Mouse (Mus musculus) ES-E14 (cell line): ENCODE measurements around the gene Magi1. TPM values are rescaled to one million over a fixed set of nuclear protein-coding genes. Genes with fewer than 3 reads are reported as not detected.
A peak's percentile ranks its signal among the peaks of the same experiment; 100 is the strongest.

ENCODE experiments used
- DNase-seq: peaks from one replicate; pipeline ENCODE4 v3.0.0-alpha.2; 2013; ENCODE audit warnings: low read depth, low spot score
- H3K27ac ChIP-seq: 2 replicates; pipeline ENCODE4 v1.5.1; 2012; ENCODE audit warnings: low read depth, mild to moderate bottlenecking, low read length, moderate library complexity, mixed read lengths; ENCODE audit not compliant: poor library complexity, insufficient read depth, severe bottlenecking
- H3K36me3 ChIP-seq: 2 replicates; pipeline ENCODE4 v1.6.1; 2012; ENCODE audit warnings: mild to moderate bottlenecking, low read length, moderate library complexity, mixed read lengths; ENCODE audit not compliant: control insufficient read depth, poor library complexity, insufficient read depth, severe bottlenecking
- H3K4me1 ChIP-seq, 2 experiments: fragments of 150-350 bp in 1 of 2; sonication (generic) in 1 of 2; 2 replicates each; pipeline ENCODE4 v1.6.1; 2012; ENCODE audit warnings: low read length in 2 of 2, mild to moderate bottlenecking in 1 of 2, mixed read lengths in 1 of 2; ENCODE audit not compliant: control insufficient read depth in 2 of 2, insufficient read depth in 2 of 2, poor library complexity in 1 of 2
- H3K4me3 ChIP-seq, 2 experiments: fragments of 150-350 bp in 1 of 2; sonication (generic) in 1 of 2; 2 replicates each; pipeline ENCODE4 v1.5.1; 2012; ENCODE audit warnings: low read length in 2 of 2, low read depth in 1 of 2, mild to moderate bottlenecking in 1 of 2, mixed read lengths in 1 of 2; ENCODE audit not compliant: insufficient read depth in 1 of 2, poor library complexity in 1 of 2, severe bottlenecking in 1 of 2
- H3K9ac ChIP-seq: 2 replicates; pipeline ENCODE4 v1.6.1; 2012; ENCODE audit warnings: low read depth, mild to moderate bottlenecking, low read length, mixed read lengths; ENCODE audit not compliant: poor library complexity, insufficient read depth, severe bottlenecking
- H3K9me3 ChIP-seq: fragments of 150-350 bp; sonication (generic); 2 replicates; pipeline ENCODE4 v1.6.1; 2012; ENCODE audit warnings: low read depth, mild to moderate bottlenecking, low read length; ENCODE audit not compliant: control insufficient read depth, insufficient read depth
- CHD2 ChIP-seq: IDR thresholded peaks from 2 replicates; pipeline ENCODE4 v1.6.1; 2014; ENCODE audit warnings: mild to moderate bottlenecking, low read depth, low read length, inconsistent platforms
- HCFC1 ChIP-seq: IDR thresholded peaks from 2 replicates; pipeline ENCODE4 v1.6.1; 2012; ENCODE audit warnings: low read length, inconsistent platforms, borderline replicate concordance; ENCODE audit not compliant: insufficient read depth
- MAFK ChIP-seq: IDR thresholded peaks from 2 replicates; pipeline ENCODE4 v1.6.1; 2014; ENCODE audit warnings: mild to moderate bottlenecking, low read depth, low read length, inconsistent platforms; ENCODE audit not compliant: insufficient read depth
- ZC3H11A ChIP-seq: IDR thresholded peaks from 2 replicates; pipeline ENCODE4 v1.6.1; 2012; ENCODE audit warnings: low read depth, mild to moderate bottlenecking, inconsistent platforms, low read length, borderline replicate concordance
- ZNF384 ChIP-seq: IDR thresholded peaks from 2 replicates; pipeline ENCODE4 v1.6.1; 2012; ENCODE audit warnings: low read depth, low read length, inconsistent platforms
- in situ Hi-C, 2 experiments: fragments of 600-800 bp; cut with MboI; formaldehyde crosslinking; loops; one replicate each; pipeline ENCODE4 v1.15.1; 2025; ENCODE audit warnings: low sequenced_read_pairs in 2 of 2, inconsistent platforms in 1 of 2; ENCODE audit not compliant: unreplicated experiment in 2 of 2
- total RNA-seq: library from RNA; depleted of rRNA; stranded (reverse); fragments of 300-350 nt; gene quantifications from 2 replicates; pipeline ENCODE4 v1.2.3, GENCODE M21; 2012

Gene Magi1
- total RNA-seq, 1 experiment = 14.6 TPM

GRCm38 (mm10) chr6:94230918-94231317 is 52.8 kb downstream of the Magi1 start:
- TF ChIP-seq MAFK (no peak), ZNF384 (peak; percentile 88), ZC3H11A (no peak)
- H3K4me3 ChIP-seq = no peak overlapping the region
- H3K4me1 ChIP-seq = 0 out of 4 replicates have a peak, but pooled peaks cover 1% of the 10 kb centered on the region in 2 experiments
- no peak overlapping the region for H3K9ac ChIP-seq
- in situ Hi-C loops = no loop called here
- no peak for DNase-seq
- H3K9me3 ChIP-seq = no peaks in the 10 kb centered on the region
- no peak overlapping the region for H3K27ac ChIP-seq
- H3K36me3 ChIP-seq = no peaks in the 10 kb centered on the region; the same call in 1 of the 2 replicates

GRCm38 (mm10) chr6:94230129-94230528 is 53.6 kb downstream of the Magi1 start:
- Histone ChIP-seq H3K4me3 (no peak overlapping the region), H3K27ac (no peak overlapping the region), H3K36me3 (no peaks in the 10 kb centered on the region; the same call in 1 of the 2 replicates), H3K9ac (no peak overlapping the region), H3K9me3 (no peaks in the 10 kb centered on the region), H3K4me1 (peaks cover 1 to 2% of the 10 kb centered on the region in 2 experiments; a peak in 1 of 4 replicates)
- TF ChIP-seq ZNF384 = no peak
- in situ Hi-C loops = no loop called here
- no peak for DNase-seq

- in situ Hi-C loops = no loop called here
- Histone ChIP-seq H3K36me3 (no peaks in the 10 kb centered on the region; the same call in 1 of the 2 replicates), H3K9ac (no peak overlapping the region), H3K4me1 (peaks cover 1 to 7% of the 10 kb centered on the region in 2 experiments; a peak in 1 of 4 replicates), H3K4me3 (no peak overlapping the region), H3K27ac (no peak overlapping the region), H3K9me3 (no peaks in the 10 kb centered on the region)
- DNase-seq = no peak
- TF ChIP-seq ZC3H11A (no peak), MAFK (no peak), CHD2 (no peak), ZNF384 (no peak), HCFC1 (no peak)
Observed at GRCm38 (mm10) chr6:94226262-94226661, 57.5 kb downstream of the Magi1 start.

GRCm38 (mm10) chr6:94225832-94226231 is 57.9 kb downstream of the Magi1 start:
- no peak overlapping the region for H3K4me3 ChIP-seq
- H3K9me3 ChIP-seq = no peaks in the 10 kb centered on the region
- no peak overlapping the region for H3K27ac ChIP-seq
- no peak overlapping the region for H3K9ac ChIP-seq
- H3K36me3 ChIP-seq = no peaks in the 10 kb centered on the region; the same call in 1 of the 2 replicates
- TF ChIP-seq ZC3H11A (no peak), ZNF384 (no peak), MAFK (no peak), CHD2 (no peak), HCFC1 (no peak)
- no peak for DNase-seq
- H3K4me1 ChIP-seq = peaks cover 1 to 7% of the 10 kb centered on the region in 2 experiments; a peak in 1 of 4 replicates
- in situ Hi-C loops = no loop called here

GRCm38 (mm10) chr6:94225091-94225490 is 58.6 kb downstream of the Magi1 start:
- Histone ChIP-seq H3K36me3 (no peaks in the 10 kb centered on the region; the same call in 1 of the 2 replicates), H3K4me3 (no peak overlapping the region), H3K4me1 (peaks cover 1 to 10% of the 10 kb centered on the region in 2 experiments; a peak in 1 of 4 replicates), H3K27ac (no peak overlapping the region), H3K9ac (no peak overlapping the region), H3K9me3 (no peaks in the 10 kb centered on the region)
- DNase-seq = no peak
- in situ Hi-C loops = no loop called here
- TF ChIP-seq HCFC1 (no peak), MAFK (no peak), ZNF384 (no peak), ZC3H11A (no peak), CHD2 (no peak)
